Mouse (Mus musculus) E14TG2a.4 (cell line): Measurements from ENCODE around the gene Abcb9.

Experiments
- CTCF ChIP-seq: conservative IDR thresholded peaks from 2 replicates; pipeline ENCODE4 v1.5.1; 2014; ENCODE audit warnings: low read length
- NANOG ChIP-seq: IDR thresholded peaks from 2 replicates; pipeline ENCODE4 v1.6.1; 2014; ENCODE audit warnings: borderline replicate concordance, low read length, mixed read lengths
- POU5F1 ChIP-seq: IDR thresholded peaks from 2 replicates; pipeline ENCODE4 v1.6.1; 2014; ENCODE audit warnings: low read length, borderline replicate concordance

GRCm38 (mm10) chr5:124056219-124056618, 39.4 kb downstream of the Abcb9 start:
- TF ChIP-seq CTCF: peak; percentile 34
- no peak for TF ChIP-seq NANOG
- TF ChIP-seq POU5F1: no peak
